Mouse (Mus musculus): ENCODE measurements around the gene Hspa4. TPM values are rescaled to one million over a fixed set of nuclear protein-coding genes. Genes with fewer than 3 reads are reported as not detected.

Hspa4 gene
- polyA plus RNA-seq (2015; fragmentation: Nextera tagmentation; extraction: Ambion mirVana) = 38.3 and 72.3 TPM in 2 replicates

GRCm38 (mm10) chr11:53300330-53301166, at the start of gene Hspa4:
TSS of gene Hspa4 (minus strand) at chr11:53300457.

GRCm38 (mm10) chr11:53324512-53324968, 24.3 kb upstream of the Hspa4 start, which contains the start of gene Zcchc10:
TSS of gene Zcchc10 (plus strand) at chr11:53324679.

Other genes with a start within 250 kb of the Hspa4 start
- gene Zcchc10, start 24.2 kb upstream of the Hspa4 start, polyA plus RNA-seq (2015; fragmentation: Nextera tagmentation; extraction: Ambion mirVana) = 16.0 and 16.5 TPM in 2 replicates
- 27.4 and 49.1 TPM in 2 replicates for gene Aff4, start 50.4 kb upstream of the Hspa4 start, polyA plus RNA-seq (2015; fragmentation: Nextera tagmentation; extraction: Ambion mirVana)
- gene Leap2, start 122.7 kb upstream of the Hspa4 start, polyA plus RNA-seq (2015; fragmentation: Nextera tagmentation; extraction: Ambion mirVana) = 5.2 and 5.8 TPM in 2 replicates
- 1,354 and 1,609 TPM in 2 replicates for gene Uqcrq, start 130.4 kb upstream of the Hspa4 start, polyA plus RNA-seq (2015; fragmentation: Nextera tagmentation; extraction: Ambion mirVana)
- gene Gdf9, start 130.6 kb upstream of the Hspa4 start, polyA plus RNA-seq (2015; fragmentation: Nextera tagmentation; extraction: Ambion mirVana) = 0.50 and 0.92 TPM in 2 replicates
- gene Gm10447, start 156.7 kb upstream of the Hspa4 start, polyA plus RNA-seq (2015; fragmentation: Nextera tagmentation; extraction: Ambion mirVana) = 0.38 and 0.47 TPM in 2 replicates
- gene Shroom1, start 156.7 kb upstream of the Hspa4 start, polyA plus RNA-seq (2015; fragmentation: Nextera tagmentation; extraction: Ambion mirVana) = 3.2 and 3.6 TPM in 2 replicates
- gene Gm9837, start 170.0 kb upstream of the Hspa4 start, polyA plus RNA-seq (2015; fragmentation: Nextera tagmentation; extraction: Ambion mirVana) = not detected in 2 replicates
- gene Gm9945, start 179.7 kb upstream of the Hspa4 start, polyA plus RNA-seq (2015; fragmentation: Nextera tagmentation; extraction: Ambion mirVana) = not detected in 2 replicates
- 0.49 and 0.81 TPM in 2 replicates for gene Sowaha, start 179.8 kb upstream of the Hspa4 start, polyA plus RNA-seq (2015; fragmentation: Nextera tagmentation; extraction: Ambion mirVana)
- 19.4 and 20.2 TPM in 2 replicates for gene Sept8, start 218.8 kb upstream of the Hspa4 start, polyA plus RNA-seq (2015; fragmentation: Nextera tagmentation; extraction: Ambion mirVana)

All from adrenal gland, postnatal 0 days (tissue).